Mouse (Mus musculus) kidney, embryonic 14.5 days (tissue): Measurements from ENCODE around the gene Gm47995. TPM values are rescaled to one million over a fixed set of nuclear protein-coding genes. Genes with fewer than 3 reads are reported as not detected.

Source experiments
- ATAC-seq: fragments of 200-750 bp; cut with Nextera tagmentation; 2 replicates; pipeline ENCODE4 v1.8.0; 2017; ENCODE audit warnings: moderate number of reproducible peaks, mild to moderate bottlenecking, moderate TSS enrichment, moderate library complexity; ENCODE audit not compliant: low FRiP score, low TSS enrichment
- H3K27ac ChIP-seq: fragments of 300-500 bp; sonication (generic); 2 replicates; pipeline ENCODE4 v1.5.1; 2014; ENCODE audit warnings: low read depth, mild to moderate bottlenecking, low read length, moderate library complexity, mixed read lengths
- H3K27me3 ChIP-seq: fragments of 300-500 bp; sonication (generic); 2 replicates; pipeline ENCODE4 v1.6.1; 2014; ENCODE audit warnings: mild to moderate bottlenecking, low read length; ENCODE audit not compliant: control insufficient read depth, insufficient read depth
- H3K36me3 ChIP-seq: fragments of 300-500 bp; sonication (generic); 2 replicates; pipeline ENCODE4 v1.6.1; 2014; ENCODE audit warnings: low read length, mixed read lengths; ENCODE audit not compliant: control insufficient read depth, insufficient read depth
- H3K4me1 ChIP-seq: fragments of 300-500 bp; sonication (generic); 2 replicates; pipeline ENCODE4 v1.6.1; 2014; ENCODE audit warnings: low read length, mixed read lengths; ENCODE audit not compliant: control insufficient read depth, insufficient read depth
- H3K4me2 ChIP-seq: fragments of 300-500 bp; sonication (generic); replicated peaks from 2 replicates; pipeline ENCODE4 v1.6.1; 2014; ENCODE audit warnings: low read depth, mild to moderate bottlenecking, low read length
- H3K4me3 ChIP-seq: fragments of 300-500 bp; sonication (generic); 2 replicates; pipeline ENCODE4 v1.5.1; 2014; ENCODE audit warnings: mild to moderate bottlenecking, low read length
- H3K9ac ChIP-seq: fragments of 300-500 bp; sonication (generic); 2 replicates; pipeline ENCODE4 v1.6.1; 2014; ENCODE audit warnings: low read depth, mild to moderate bottlenecking, low read length, moderate library complexity
- H3K9me3 ChIP-seq: fragments of 300-500 bp; sonication (generic); 2 replicates; pipeline ENCODE4 v1.6.1; 2016; ENCODE audit warnings: low read length; ENCODE audit not compliant: control insufficient read depth
- WGBS: fragments of 180-500 bp; shearing (Covaris S2); extraction: QIAGEN DNeasy Blood & Tissue Kit; methylation state at CpG from one replicate; pipeline ENCODE4 v1.1.7; 2014; 5-methylcytosine and 5-hydroxymethylcytosine counted together
- polyA plus RNA-seq: library from polyadenylated mRNA; unstranded; fragments of >200 nt; fragmentation: Nextera tagmentation; extraction: Ambion mirVana; gene quantifications from 2 replicates; pipeline ENCODE4 v1.2.1, GENCODE M21; 2014

Gene Gm47995
- polyA plus RNA-seq, 1 experiment from 2014 or later, result 0.34 TPM

- ATAC-seq, result no peak
Measured at GRCm38 (mm10) chr1:151158857-151159510, 39.3 kb upstream of the Gm47995 start.

GRCm38 (mm10) chr1:151166031-151166430, 32.2 kb upstream of the Gm47995 start:
- no peaks in the 10 kb centered on the region for H3K27me3 ChIP-seq
- no peak for ATAC-seq
- no peaks in the 10 kb centered on the region for H3K9me3 ChIP-seq
- no peak overlapping the region for H3K4me2 ChIP-seq
- WGBS, result 35% methylated on average over 8 of the region's 8 CpGs
- peaks cover 10% of the 10 kb centered on the region for H3K4me1 ChIP-seq
- no peak overlapping the region for H3K27ac ChIP-seq
- H3K9ac ChIP-seq, result no peak overlapping the region
- H3K36me3 ChIP-seq, result no peaks in the 10 kb centered on the region
- no peak overlapping the region for H3K4me3 ChIP-seq

More at GRCm38 (mm10) chr1:151158857-151159510, 39.3 kb upstream of the Gm47995 start:
- Histone ChIP-seq H3K4me1 (no peaks in the 10 kb centered on the region), H3K36me3 (no peaks in the 10 kb centered on the region), H3K4me2 (no peak overlapping the region), H3K9ac (no peak overlapping the region), H3K27me3 (no peaks in the 10 kb centered on the region), H3K4me3 (no peak overlapping the region), H3K27ac (no peak overlapping the region), H3K9me3 (no peaks in the 10 kb centered on the region)
- 87% methylated on average over 2 of the region's 2 CpGs for WGBS

GRCm38 (mm10) chr1:151167297-151168047, 30.8 kb upstream of the Gm47995 start:
- no peak overlapping the region for H3K9ac ChIP-seq
- no peaks in the 10 kb centered on the region for H3K9me3 ChIP-seq
- WGBS, result 14% methylated on average over 12 of the region's 12 CpGs
- H3K4me1 ChIP-seq, result peaks cover 10% of the 10 kb centered on the region
- ATAC-seq, result peak; percentile 71; the same call in 1 of the 2 replicates
- H3K36me3 ChIP-seq, result no peaks in the 10 kb centered on the region
- peak overlapping the region; percentile 1; the same call in 1 of the 2 replicates for H3K27ac ChIP-seq
- H3K4me2 ChIP-seq, result 0 out of 2 replicates have a peak overlapping the region, but pooled peaks have one; percentile 12
- no peak overlapping the region for H3K4me3 ChIP-seq
- H3K27me3 ChIP-seq, result no peaks in the 10 kb centered on the region

- H3K9me3 ChIP-seq, result no peaks in the 10 kb centered on the region
- H3K4me3 ChIP-seq, result no peak overlapping the region
- no peaks in the 10 kb centered on the region for H3K36me3 ChIP-seq
- no peaks in the 10 kb centered on the region for H3K27me3 ChIP-seq
- 74% methylated on average over 3 of the region's 3 CpGs for WGBS
- no peak overlapping the region for H3K9ac ChIP-seq
- H3K4me1 ChIP-seq, result peaks cover 10% of the 10 kb centered on the region
- H3K27ac ChIP-seq, result no peak overlapping the region
- H3K4me2 ChIP-seq, result no peak overlapping the region
- ATAC-seq, result no peak
Measured at GRCm38 (mm10) chr1:151168637-151169036, 29.6 kb upstream of the Gm47995 start.

GRCm38 (mm10) chr1:151171572-151172461, 26.4 kb upstream of the Gm47995 start:
- H3K9me3 ChIP-seq, result no peaks in the 10 kb centered on the region
- 72% methylated on average over 2 of the region's 2 CpGs for WGBS
- H3K36me3 ChIP-seq, result no peaks in the 10 kb centered on the region
- no peak for ATAC-seq
- H3K4me1 ChIP-seq, result peaks cover 10% of the 10 kb centered on the region
- H3K4me2 ChIP-seq, result no peak overlapping the region
- no peak overlapping the region for H3K9ac ChIP-seq
- H3K27ac ChIP-seq, result no peak overlapping the region
- H3K27me3 ChIP-seq, result no peaks in the 10 kb centered on the region
- no peak overlapping the region for H3K4me3 ChIP-seq

- Histone ChIP-seq H3K27ac (peak overlapping the region; percentile 18; the same call in 1 of the 2 replicates), H3K36me3 (no peaks in the 10 kb centered on the region)
- 11% methylated on average over 10 of the region's 10 CpGs for WGBS
Measured at GRCm38 (mm10) chr1:151177030-151177936, 21.0 kb upstream of the Gm47995 start.

GRCm38 (mm10) chr1:151177937-151178271, 20.3 kb upstream of the Gm47995 start:
- no peak for ATAC-seq
- H3K9ac ChIP-seq, result no peak overlapping the region
- H3K4me1 ChIP-seq, result 0 out of 2 replicates have a peak, but pooled peaks cover 4% of the 10 kb centered on the region
- H3K4me3 ChIP-seq, result peak overlapping the region; percentile 2; the same call in 1 of the 2 replicates
- H3K36me3 ChIP-seq, result no peaks in the 10 kb centered on the region
- H3K9me3 ChIP-seq, result no peaks in the 10 kb centered on the region
- H3K27ac ChIP-seq, result peak overlapping the region; percentile 18; the same call in 1 of the 2 replicates
- 6% methylated on average over 4 of the region's 4 CpGs for WGBS
- no peaks in the 10 kb centered on the region for H3K27me3 ChIP-seq
- peak overlapping the region; percentile 31 for H3K4me2 ChIP-seq

More at GRCm38 (mm10) chr1:151177030-151177936, 21.0 kb upstream of the Gm47995 start:
- H3K9me3 ChIP-seq, result no peaks in the 10 kb centered on the region
- no peak overlapping the region for H3K9ac ChIP-seq
- H3K4me3 ChIP-seq, result peak overlapping the region; percentile 2; the same call in 1 of the 2 replicates
- peak; percentile 94 for ATAC-seq
- H3K4me2 ChIP-seq, result peak overlapping the region; percentile 31
- H3K4me1 ChIP-seq, result 0 out of 2 replicates have a peak, but pooled peaks cover 4% of the 10 kb centered on the region
- no peaks in the 10 kb centered on the region for H3K27me3 ChIP-seq
